Mouse (Mus musculus) midbrain, postnatal 0 days (tissue): ENCODE measurements around the gene Zfp111. TPM values are rescaled to one million over a fixed set of nuclear protein-coding genes. Genes with fewer than 3 reads are reported as not detected.

ENCODE experiments used
- ATAC-seq: fragments of 200-750 bp; cut with Nextera tagmentation; 2 replicates; pipeline ENCODE4 v1.8.0; 2017; ENCODE audit warnings: moderate number of reproducible peaks, mild to moderate bottlenecking, moderate TSS enrichment, moderate library complexity; ENCODE audit not compliant: low FRiP score
- DNase-seq: peaks from one replicate; pipeline ENCODE4 v3.0.0-alpha.2; 2015; ENCODE audit warnings: low spot score
- H3K27ac ChIP-seq: fragments of 300-500 bp; sonication (generic); 2 replicates; pipeline ENCODE4 v1.5.1; 2014; ENCODE audit warnings: low read depth, mild to moderate bottlenecking, low read length, mixed read lengths
- H3K27me3 ChIP-seq: fragments of 300-500 bp; sonication (generic); 2 replicates; pipeline ENCODE4 v1.6.1; 2014; ENCODE audit warnings: low read length, control low read depth, mixed read lengths; ENCODE audit not compliant: insufficient read depth
- H3K36me3 ChIP-seq: fragments of 300-500 bp; sonication (generic); 2 replicates; pipeline ENCODE4 v1.6.1; 2014; ENCODE audit warnings: low read length, control low read depth, mixed read lengths; ENCODE audit not compliant: insufficient read depth
- H3K4me1 ChIP-seq: fragments of 300-500 bp; sonication (generic); 2 replicates; pipeline ENCODE4 v1.6.1; 2014; ENCODE audit warnings: mild to moderate bottlenecking, control low read depth, antibody characterized with exemption, low read length, mixed read lengths; ENCODE audit not compliant: insufficient read depth
- H3K4me2 ChIP-seq: fragments of 300-500 bp; sonication (generic); 2 replicates; pipeline ENCODE4 v1.6.1; 2014; ENCODE audit warnings: low read depth, mild to moderate bottlenecking, low read length, mixed read lengths; ENCODE audit not compliant: poor library complexity, severe bottlenecking
- H3K4me3 ChIP-seq: fragments of 300-500 bp; sonication (generic); 2 replicates; pipeline ENCODE4 v1.5.1; 2014; ENCODE audit warnings: low read depth, mild to moderate bottlenecking, low read length, moderate library complexity
- H3K9ac ChIP-seq: fragments of 300-500 bp; sonication (generic); replicated peaks from 2 replicates; pipeline ENCODE4 v1.6.1; 2014; ENCODE audit warnings: mild to moderate bottlenecking, low read length, moderate library complexity, mixed read lengths; ENCODE audit not compliant: poor library complexity, severe bottlenecking
- H3K9me3 ChIP-seq: fragments of 300-500 bp; sonication (generic); 2 replicates; pipeline ENCODE4 v1.6.1; 2016; ENCODE audit warnings: low read length, control low read depth
- CTCF ChIP-seq: IDR thresholded peaks from 2 replicates; pipeline ENCODE4 v1.5.1; 2016; ENCODE audit warnings: antibody characterized with exemption, mild to moderate bottlenecking
- WGBS: fragments of 180-500 bp; shearing (Covaris S2); extraction: QIAGEN DNeasy Blood & Tissue Kit; methylation state at CpG from one replicate; pipeline ENCODE4 v1.1.7; 2014; 5-methylcytosine and 5-hydroxymethylcytosine counted together
- polyA plus RNA-seq: library from polyadenylated mRNA; unstranded; fragments of >200 nt; fragmentation: Nextera tagmentation; extraction: Ambion mirVana; gene quantifications from 2 replicates; pipeline ENCODE4 v1.2.1, GENCODE M21; 2015
- total RNA-seq: library from RNA; depleted of rRNA; stranded (reverse); fragments of >200 nt; gene quantifications from 2 replicates; pipeline ENCODE4 v1.2.3, GENCODE M21; 2014; rRNA removed

Gene Zfp111
- total RNA-seq (6.2 and 6.7 TPM in 2 replicates), polyA plus RNA-seq (2.5 and 2.6 TPM in 2 replicates)

GRCm38 (mm10) chr7:24211343-24211742 lies at the start of gene Zfp111:
Zfp111 (minus strand) TSS chr7:24211443.
- Histone ChIP-seq H3K27ac (no peak within 1 kb of the TSS), H3K36me3 (no peaks in the 10 kb centered on the region), H3K27me3 (no peaks in the 10 kb centered on the region), H3K4me1 (no peaks in the 10 kb centered on the region), H3K4me2 (no peak within 1 kb of the TSS), H3K9ac (no peak within 1 kb of the TSS), H3K9me3 (no peaks in the 10 kb centered on the region), H3K4me3 (no peak within 1 kb of the TSS)
- no peak for TF ChIP-seq CTCF
- WGBS, result 76% methylated on average over 5 of the region's 5 CpGs
- DNase-seq, result no peak
- ATAC-seq, result no peak

GRCm38 (mm10) chr7:24260000-24260312 lies 48.7 kb upstream of the Zfp111 start:
- Histone ChIP-seq H3K9ac (no peak overlapping the region), H3K4me3 (no peak overlapping the region), H3K27me3 (no peaks in the 10 kb centered on the region), H3K4me1 (peaks cover 3% of the 10 kb centered on the region), H3K36me3 (peaks cover 20% of the 10 kb centered on the region), H3K27ac (no peak overlapping the region), H3K9me3 (no peaks in the 10 kb centered on the region), H3K4me2 (no peak overlapping the region)
- WGBS, result 91% methylated on average over 4 of the region's 4 CpGs
- no peak for DNase-seq
- no peak for ATAC-seq
- no peak for TF ChIP-seq CTCF

GRCm38 (mm10) chr7:24259306-24259999 lies 48.2 kb upstream of the Zfp111 start:
- no peaks in the 10 kb centered on the region for H3K27me3 ChIP-seq
- no peaks in the 10 kb centered on the region for H3K9me3 ChIP-seq
- no peak overlapping the region for H3K4me3 ChIP-seq
- H3K9ac ChIP-seq, result no peak overlapping the region
- no peak overlapping the region for H3K4me2 ChIP-seq
- TF ChIP-seq CTCF, result no peak
- ATAC-seq (no peak), DNase-seq (no peak)
- 91% methylated on average over 13 of the region's 13 CpGs for WGBS
- H3K27ac ChIP-seq, result no peak overlapping the region
- H3K36me3 ChIP-seq, result peaks cover 20% of the 10 kb centered on the region
- peaks cover 3% of the 10 kb centered on the region for H3K4me1 ChIP-seq

- Histone ChIP-seq H3K36me3 (peaks cover 5% of the 10 kb centered on the region; the same call in 1 of the 2 replicates), H3K4me3 (peak within 1 kb of the TSS; percentile 56), H3K27ac (peak within 1 kb of the TSS; percentile 34; the same call in 1 of the 2 replicates), H3K9me3 (no peaks in the 10 kb centered on the region), H3K4me2 (peak within 1 kb of the TSS; percentile 71), H3K27me3 (no peaks in the 10 kb centered on the region), H3K9ac (peak within 1 kb of the TSS; percentile 55), H3K4me1 (peaks cover 3% of the 10 kb centered on the region)
- DNase-seq, result peak; percentile 95
- 21% methylated on average over 21 of the region's 21 CpGs for WGBS
- peak; percentile 83 for ATAC-seq
- TF ChIP-seq CTCF, result no peak
Observed at GRCm38 (mm10) chr7:24254633-24255474, 43.6 kb upstream of the Zfp111 start, which contains the start of gene Zfp108. Zfp108 (plus strand) TSS chr7:24254794.

- no peak for TF ChIP-seq CTCF
- DNase-seq, result no peak
- Histone ChIP-seq H3K36me3 (peaks cover 3% of the 10 kb centered on the region; the same call in 1 of the 2 replicates), H3K27me3 (no peaks in the 10 kb centered on the region), H3K4me1 (peaks cover 3% of the 10 kb centered on the region), H3K9me3 (no peaks in the 10 kb centered on the region), H3K9ac (peak overlapping the region; percentile 55; the same call in 1 of the 2 replicates), H3K4me2 (peak overlapping the region; percentile 71), H3K4me3 (peak overlapping the region; percentile 56), H3K27ac (no peak overlapping the region)
- peak; percentile 49 for ATAC-seq
- 64% methylated on average over 9 of the region's 9 CpGs for WGBS
Observed at GRCm38 (mm10) chr7:24253779-24254615, 42.8 kb upstream of the Zfp111 start.
